In genomic region chr9:115314556-115314955, GRCm38 (mm10) we compare ENCODE assay signal across 8 mouse cellular contexts. TPM values are rescaled to one million over a fixed set of nuclear protein-coding genes. Genes with fewer than 3 reads are reported as not detected.
DNase-seq lines count a peak whose midpoint lies in the region; ATAC-seq and TF ChIP-seq lines count a peak whose summit lies in the region.

No protein-coding gene starts in this region.

- no peak for ATAC-seq in forebrain, embryonic 12.5 days (ENCODE audit: low FRiP score)
- ATAC-seq in neural tube, embryonic 12.5 days (ENCODE audit: low FRiP score, low read depth) = no peak

- H3K4me3 ChIP-seq in kidney, adult 2 months (ENCODE audit: insufficient read depth, low read depth, low read length) = no peak overlapping the region; the same call in 1 of the 2 replicates
- peak overlapping the region; percentile 15; the same call in 1 of the 2 replicates for H3K4me3 ChIP-seq in forebrain, embryonic 12.5 days (replicated peaks)
- peak overlapping the region; percentile 15; the same call in 1 of the 2 replicates for H3K4me3 ChIP-seq in neural tube, embryonic 12.5 days

- WGBS in kidney, adult 2 months = 20% methylated on average over 10 of the region's 10 CpGs
- WGBS in forebrain, embryonic 12.5 days = 10% methylated on average over 10 of the region's 10 CpGs
- 8% methylated on average over 10 of the region's 10 CpGs for WGBS in neural tube, embryonic 12.5 days

- no peak for TF ChIP-seq POLR2A in kidney, adult 2 months (IDR thresholded peaks at IDR 0.05; ENCODE audit: low read depth, low read length)

- TF ChIP-seq CTCF in kidney, adult 2 months (conservative IDR thresholded peaks at IDR 0.05; ENCODE audit: insufficient read depth, insufficient read length, low read depth, low read length) = no peak

- no peaks in the 10 kb centered on the region for H3K36me3 ChIP-seq in kidney, adult 2 months (ENCODE audit: control insufficient read depth, insufficient read depth, low read length)
- H3K36me3 ChIP-seq in forebrain, embryonic 12.5 days (replicated peaks) = no peaks in the 10 kb centered on the region
- no peaks in the 10 kb centered on the region for H3K36me3 ChIP-seq in neural tube, embryonic 12.5 days

- H3K9ac ChIP-seq in forebrain, embryonic 12.5 days = no peak overlapping the region
- H3K9ac ChIP-seq in neural tube, embryonic 12.5 days = no peak overlapping the region

- H3K4me1 ChIP-seq in kidney, adult 2 months (ENCODE audit: control insufficient read depth, insufficient read depth, low read length) = peaks cover 3% of the 10 kb centered on the region; the same call in 1 of the 2 replicates
- H3K4me1 ChIP-seq in forebrain, embryonic 12.5 days = peaks cover 9% of the 10 kb centered on the region
- no peaks in the 10 kb centered on the region for H3K4me1 ChIP-seq in neural tube, embryonic 12.5 days

- 0 out of 2 replicates have a peak, but pooled peaks cover 5% of the 10 kb centered on the region for H3K9me3 ChIP-seq in forebrain, embryonic 12.5 days
- H3K9me3 ChIP-seq in neural tube, embryonic 12.5 days = no peaks in the 10 kb centered on the region

- H3K27me3 ChIP-seq in kidney, adult 2 months (replicated peaks; ENCODE audit: control insufficient read depth, insufficient read depth, low read length) = no peaks in the 10 kb centered on the region
- peaks cover 3% of the 10 kb centered on the region; the same call in 1 of the 2 replicates for H3K27me3 ChIP-seq in forebrain, embryonic 12.5 days
- no peaks in the 10 kb centered on the region for H3K27me3 ChIP-seq in neural tube, embryonic 12.5 days (replicated peaks)

- DNase-seq in kidney, adult 2 months = peak; percentile 32
- no peak for DNase-seq in kidney, adult 18-20 months
- DNase-seq in liver = peak; percentile 74
- no peak for DNase-seq in spleen, adult 18-20 months
- no peak for DNase-seq in cerebellum, postnatal 4 days (ENCODE audit: low spot score in 2 of 2)
- DNase-seq in frontal cortex, postnatal 10 days (ENCODE audit: low spot score in 2 of 2) = no peak

- H3K4me2 ChIP-seq in forebrain, embryonic 12.5 days = peak overlapping the region; percentile 42
- H3K4me2 ChIP-seq in neural tube, embryonic 12.5 days (replicated peaks) = peak overlapping the region; percentile 49

- H3K27ac ChIP-seq in kidney, adult 2 months (ENCODE audit: insufficient read depth, low read depth, low read length) = no peak overlapping the region
- no peak overlapping the region for H3K27ac ChIP-seq in forebrain, embryonic 12.5 days
- H3K27ac ChIP-seq in neural tube, embryonic 12.5 days = no peak overlapping the region

RNA-seq across cellular contexts. Expression of gene Stt3b, which starts 4.3 kb away (rescaled TPM):
- polyA plus RNA-seq in kidney, adult 2 months (2012; rRNA removed) = 45.9 and 48.9 TPM in 2 replicates
- 100 and 101 TPM in 2 replicates for polyA plus RNA-seq in forebrain, embryonic 12.5 days (2016; fragmentation: Nextera tagmentation; extraction: Ambion mirVana)
- polyA plus RNA-seq in neural tube, embryonic 12.5 days (2016; fragmentation: Nextera tagmentation; extraction: Ambion mirVana) = 124 and 128 TPM in 2 replicates

Comparison
In these comparisons a context has a peak if more than half of its experiments do, and no peak if none do; other contexts are left out.
1. DNase-seq: peak in kidney, adult 2 months (single experiment) and liver (single experiment); none in kidney, adult 18-20 months (single experiment), spleen, adult 18-20 months (0 of 2), cerebellum, postnatal 4 days (0 of 2) and frontal cortex, postnatal 10 days (0 of 2).